In genomic region chr9:75221420-75222287, GRCm38 (mm10) we compare ENCODE assay signal across 8 mouse cellular contexts. TPM values are rescaled to one million over a fixed set of nuclear protein-coding genes. Genes with fewer than 3 reads are reported as not detected.
DNase-seq lines count a peak whose midpoint lies in the region; ATAC-seq and TF ChIP-seq lines count a peak whose summit lies in the region.

No protein-coding gene starts in this region.

- peak; percentile 13 for DNase-seq in kidney, adult 11 months
- no peak for DNase-seq in kidney, postnatal 14 days
- DNase-seq in T-cell, adult 2 months (ENCODE audit: low spot score), result peak; percentile 19
- no peak for DNase-seq in forebrain, postnatal 0 days
- DNase-seq in liver, postnatal 0 days, result no peak
- no peak for DNase-seq in retina, postnatal 1 day
- no peak for DNase-seq in retina, embryonic 14.5 days (ENCODE audit: low spot score)

- no peak overlapping the region for H3K27ac ChIP-seq in forebrain, postnatal 0 days (ENCODE audit: low read depth, low read length)
- no peak overlapping the region for H3K27ac ChIP-seq in liver, postnatal 0 days (ENCODE audit: low read depth)

- no peak overlapping the region for H3K4me2 ChIP-seq in forebrain, postnatal 0 days (ENCODE audit: low read depth)
- H3K4me2 ChIP-seq in liver, postnatal 0 days (ENCODE audit: low read depth, low read length), result no peak overlapping the region

- H3K4me3 ChIP-seq in forebrain, postnatal 0 days (ENCODE audit: low read depth, low read length), result no peak overlapping the region
- H3K4me3 ChIP-seq in liver, postnatal 0 days (ENCODE audit: low read depth, low read length), result no peak overlapping the region

- H3K9ac ChIP-seq in forebrain, postnatal 0 days, result no peak overlapping the region
- no peak overlapping the region for H3K9ac ChIP-seq in liver, postnatal 0 days (replicated peaks)

- no peak for TF ChIP-seq EP300 in liver, postnatal 0 days (IDR thresholded peaks at IDR 0.05; ENCODE audit: low read depth)

- peaks cover 32% of the 10 kb centered on the region for H3K36me3 ChIP-seq in forebrain, postnatal 0 days (ENCODE audit: insufficient read depth)
- no peaks in the 10 kb centered on the region for H3K36me3 ChIP-seq in liver, postnatal 0 days (replicated peaks; ENCODE audit: insufficient read depth, low read length)

- H3K9me3 ChIP-seq in forebrain, postnatal 0 days (ENCODE audit: low read length), result no peaks in the 10 kb centered on the region
- no peaks in the 10 kb centered on the region for H3K9me3 ChIP-seq in liver, postnatal 0 days (ENCODE audit: low read length)

- H3K27me3 ChIP-seq in forebrain, postnatal 0 days (ENCODE audit: insufficient read depth, low read length), result no peaks in the 10 kb centered on the region
- H3K27me3 ChIP-seq in liver, postnatal 0 days (ENCODE audit: insufficient read depth, low read length), result no peaks in the 10 kb centered on the region

- no peaks in the 10 kb centered on the region for H3K4me1 ChIP-seq in forebrain, postnatal 0 days (ENCODE audit: insufficient read depth)
- H3K4me1 ChIP-seq in liver, postnatal 0 days (ENCODE audit: insufficient read depth), result no peaks in the 10 kb centered on the region

- WGBS in forebrain, postnatal 0 days, result 71% methylated on average over 10 of the region's 10 CpGs
- WGBS in liver, postnatal 0 days (ENCODE audit: insufficient replicate concordance), result 44% methylated on average over 10 of the region's 10 CpGs

- peak; percentile 63 for ATAC-seq in forebrain, postnatal 0 days
- ATAC-seq in liver, postnatal 0 days, result peak; percentile 73
- ATAC-seq in inflammation-experienced regulatory T-cells, adult 6 months, result no peak

- TF ChIP-seq CTCF in forebrain, postnatal 0 days (IDR thresholded peaks at IDR 0.05; ENCODE audit: low read depth), result no peak
- TF ChIP-seq CTCF in liver, postnatal 0 days (IDR thresholded peaks at IDR 0.05; ENCODE audit: low read depth), result no peak

RNA-seq across cellular contexts. Expression of gene Myo5c, which starts 10.2 kb away (rescaled TPM):
- 0.10 and 0.31 TPM in 2 replicates for total RNA-seq in forebrain, postnatal 0 days (2014; rRNA removed)
- 0.16 and 0.20 TPM in 2 replicates for polyA plus RNA-seq in forebrain, postnatal 0 days (2015; fragmentation: Nextera tagmentation; extraction: Ambion mirVana)
- polyA plus RNA-seq in liver, postnatal 0 days (2015; fragmentation: Nextera tagmentation; extraction: Ambion mirVana), result 0.33 and 0.48 TPM in 2 replicates
- under 1 TPM in 2 of 3 experiments, not detected in 1; 0.24 to 0.30 TPM for polyA plus RNA-seq in inflammation-experienced regulatory T-cells, adult 6 months (2017; shearing (Covaris generic))

Comparison
In these comparisons a context has a peak if more than half of its experiments do, and no peak if none do; other contexts are left out.
1. DNase-seq: peak in kidney, adult 11 months (single experiment) and T-cell, adult 2 months (single experiment); none in kidney, postnatal 14 days (single experiment), forebrain, postnatal 0 days (single experiment), liver, postnatal 0 days (single experiment), retina, postnatal 1 day (single experiment) and retina, embryonic 14.5 days (single experiment).